Mouse (Mus musculus): ENCODE measurements around the gene Ankzf1. TPM values are rescaled to one million over a fixed set of nuclear protein-coding genes. Genes with fewer than 3 reads are reported as not detected.

The Ankzf1 gene
- total and polyA plus RNA-seq, 3 experiments, result 8.7 to 15.1 (median 11.2) TPM

DNA sequence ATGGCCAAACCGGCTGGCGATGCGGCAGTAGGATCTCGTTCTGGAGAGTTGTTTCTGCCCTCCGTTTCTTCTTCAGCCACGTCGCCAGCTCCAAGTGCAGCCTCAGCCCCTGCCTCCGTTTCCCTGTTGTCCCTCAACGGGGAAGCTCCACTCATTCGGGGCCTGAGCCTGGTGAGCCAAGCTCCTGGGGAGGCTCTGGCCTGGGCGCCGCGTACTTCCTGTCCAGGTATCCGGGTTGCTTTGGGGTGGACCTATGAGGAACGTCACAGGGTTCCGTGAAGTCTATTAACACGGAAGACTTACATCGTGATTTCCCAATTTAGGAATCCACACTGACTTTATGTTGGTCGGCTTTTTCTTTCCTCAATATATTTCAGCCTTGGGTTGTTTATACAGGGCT is 501 bp downstream of the Ankzf1 start:
- Histone ChIP-seq H3K9ac (ENCODE audit: low read depth, low read length) (peak overlapping the region; percentile 77), H3K36me3 (ENCODE audit: control insufficient read depth, insufficient read depth, low read length) (peaks cover 3% of the 10 kb centered on the region), H3K4me1 (ENCODE audit: control insufficient read depth, insufficient read depth, low read length) (peaks cover 5% of the 10 kb centered on the region), H3K79me2 (replicated peaks; ENCODE audit: control insufficient read depth, insufficient read depth, low read length) (peaks cover 3% of the 10 kb centered on the region; the same call in 1 of the 2 replicates), H3K27ac (peak overlapping the region; percentile 92), H3K4me3 (peak overlapping the region; percentile 98), H3K27me3 (ENCODE audit: control insufficient read depth, insufficient read depth, low read length) (no peaks in the 10 kb centered on the region)
- TF ChIP-seq POLR2A (IDR thresholded peaks at IDR 0.05; ENCODE audit: insufficient read depth, low read depth, low read length) (no peak; the same call in 1 of the 2 replicates), CTCF (IDR thresholded peaks at IDR 0.05) (no peak), EP300 (IDR thresholded peaks at IDR 0.05; ENCODE audit: insufficient read depth, low read depth, low read length) (no peak)
- intact Hi-C loops (cut with DNase I), result loop anchor here (1.0 to 10.0 kb wide), 5 partner anchors 18 to 242 kb away; partner anchors contain the start of genes Cnppd1, Dnpep, Glb1l and Gmppa
- peak; percentile 50 to 57 for DNase-seq
- WGBS, result under 1% methylated on average over 19 of the region's 19 CpGs

DNA sequence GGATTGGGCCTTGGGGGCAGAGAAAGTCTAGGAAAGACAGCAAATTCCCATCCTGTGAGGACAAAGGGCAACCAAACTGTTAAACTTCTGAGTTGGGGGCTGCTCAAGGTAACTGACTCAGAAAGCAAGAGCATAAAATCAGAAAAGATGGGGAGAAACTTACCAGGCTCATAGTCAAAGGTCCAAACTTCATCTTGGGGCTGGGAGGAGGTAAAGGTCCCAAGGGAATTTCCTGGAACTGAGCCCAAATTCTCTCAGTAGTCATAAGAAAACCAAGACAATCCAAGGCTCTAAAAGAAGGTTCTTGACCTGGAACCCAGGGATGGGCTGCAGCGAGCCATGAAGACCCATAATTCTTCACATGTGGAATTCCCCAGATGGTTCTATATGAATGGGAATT is 9.3 kb downstream of the Ankzf1 start:
- Histone ChIP-seq H3K27ac (no peak overlapping the region), H3K36me3 (ENCODE audit: control insufficient read depth, insufficient read depth, low read length) (no peaks in the 10 kb centered on the region), H3K4me3 (no peak overlapping the region), H3K4me1 (ENCODE audit: control insufficient read depth, insufficient read depth, low read length) (no peaks in the 10 kb centered on the region), H3K9ac (ENCODE audit: low read depth, low read length) (no peak overlapping the region), H3K79me2 (replicated peaks; ENCODE audit: control insufficient read depth, insufficient read depth, low read length) (no peaks in the 10 kb centered on the region), H3K27me3 (ENCODE audit: control insufficient read depth, insufficient read depth, low read length) (no peaks in the 10 kb centered on the region)
- WGBS, result 81% methylated on average over 1 of the region's 1 CpGs
- TF ChIP-seq EP300 (IDR thresholded peaks at IDR 0.05; ENCODE audit: insufficient read depth, low read depth, low read length) (no peak), POLR2A (IDR thresholded peaks at IDR 0.05; ENCODE audit: insufficient read depth, low read depth, low read length) (no peak), CTCF (IDR thresholded peaks at IDR 0.05) (no peak)
- intact Hi-C loops (cut with DNase I), result no loop called here
- no peak for DNase-seq

DNA sequence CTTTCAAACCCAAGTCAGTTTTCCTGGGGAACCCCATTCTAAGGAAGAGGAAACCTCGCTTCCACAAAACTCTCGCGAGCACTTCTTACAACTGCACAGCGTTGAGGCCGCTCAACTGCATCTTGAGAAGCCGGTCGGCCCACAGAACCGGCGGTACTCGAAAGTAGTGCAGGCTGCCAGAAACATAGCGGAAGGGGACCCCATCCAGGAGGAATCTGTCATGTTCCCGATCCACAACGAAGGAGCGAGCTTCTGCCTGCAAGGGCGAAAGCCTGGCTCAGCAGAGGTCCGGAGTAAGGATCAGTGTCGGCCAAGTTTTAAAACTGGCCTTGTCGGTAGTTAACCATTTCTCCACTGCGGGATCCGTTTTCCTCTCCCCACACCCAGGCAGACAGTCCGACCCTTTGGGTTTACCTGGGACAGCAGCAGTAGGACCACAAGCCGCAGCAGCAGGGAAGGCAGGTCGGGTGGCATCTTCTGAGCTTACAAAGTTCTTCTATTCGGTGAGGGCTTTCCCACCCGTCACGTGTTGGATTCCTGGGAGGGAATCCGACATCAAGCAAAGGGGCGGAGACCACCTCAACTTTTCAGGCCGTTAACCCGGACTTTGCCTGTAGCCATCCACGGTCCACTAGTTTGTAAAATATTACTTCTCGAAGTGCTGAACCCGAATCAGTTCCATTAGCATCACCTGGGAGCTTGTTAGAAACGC is 17.2 kb downstream of the Ankzf1 start:
- peaks cover 8% of the 10 kb centered on the region for H3K4me1 ChIP-seq (ENCODE audit: control insufficient read depth, insufficient read depth, low read length)
- intact Hi-C loops (cut with DNase I), result no loop called here
- peak overlapping the region; percentile 60 for H3K27ac ChIP-seq
- peaks cover 9% of the 10 kb centered on the region for H3K36me3 ChIP-seq (ENCODE audit: control insufficient read depth, insufficient read depth, low read length)
- H3K27me3 ChIP-seq (ENCODE audit: control insufficient read depth, insufficient read depth, low read length), result no peaks in the 10 kb centered on the region
- TF ChIP-seq POLR2A (IDR thresholded peaks at IDR 0.05; ENCODE audit: insufficient read depth, low read depth, low read length), result 0 out of 2 replicates have a peak, but pooled peaks have one; percentile 26
- TF ChIP-seq CTCF (IDR thresholded peaks at IDR 0.05), result no peak
- TF ChIP-seq EP300 (IDR thresholded peaks at IDR 0.05; ENCODE audit: insufficient read depth, low read depth, low read length), result no peak
- H3K4me3 ChIP-seq, result peak overlapping the region; percentile 39
- WGBS, result 16% methylated on average over 34 of the region's 34 CpGs
- peak; percentile 49 to 55 for DNase-seq
- peak overlapping the region; percentile 28 for H3K9ac ChIP-seq (ENCODE audit: low read depth, low read length)
- H3K79me2 ChIP-seq (replicated peaks; ENCODE audit: control insufficient read depth, insufficient read depth, low read length), result no peaks in the 10 kb centered on the region; the same call in 1 of the 2 replicates

DNA sequence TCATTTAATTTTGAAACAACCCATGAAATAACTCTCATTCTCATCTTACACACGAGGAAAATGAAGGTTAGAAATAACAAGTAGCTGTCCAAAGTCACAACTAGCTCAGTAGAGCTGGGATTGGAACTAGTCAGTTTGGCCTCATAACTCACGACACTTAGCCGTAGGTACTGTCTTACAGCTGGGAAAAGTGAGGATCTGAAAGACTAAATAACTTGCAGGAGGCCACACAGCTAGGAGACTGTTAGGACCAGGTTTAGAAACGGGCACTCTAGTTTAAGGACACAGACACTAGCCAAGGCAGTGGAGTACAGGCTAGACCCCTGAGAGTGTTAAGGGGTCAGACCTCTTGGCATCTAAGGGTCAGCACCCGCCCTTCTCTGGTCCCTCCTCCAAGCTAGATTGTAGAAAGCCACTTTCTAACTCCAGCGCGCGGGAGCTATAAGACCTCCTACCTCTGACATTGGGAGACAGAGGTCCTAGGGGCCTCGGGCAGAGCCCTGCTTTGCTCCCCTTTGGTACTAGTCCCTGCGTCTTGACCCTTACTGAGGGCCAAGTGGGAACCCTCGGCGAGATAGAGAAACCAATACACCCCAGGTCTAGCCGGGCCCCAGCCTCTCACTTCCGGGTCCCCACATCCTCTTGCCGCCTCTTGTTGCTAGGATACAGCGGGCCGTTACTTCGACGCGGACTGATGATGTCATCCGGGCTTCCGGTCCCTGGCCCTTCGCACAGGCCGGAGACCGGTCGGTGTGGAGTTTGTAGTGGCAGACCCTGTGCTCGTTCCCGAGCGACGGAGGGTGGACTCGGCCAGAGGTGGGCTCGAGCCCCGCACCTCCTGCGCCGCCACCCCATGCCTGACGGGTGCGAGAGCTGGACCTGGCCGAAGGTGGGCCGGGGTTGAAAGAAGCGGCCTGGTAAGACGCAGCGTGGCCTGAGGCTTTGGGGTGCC is 18.5 kb downstream of the Ankzf1 start, which contains the start of the genes Glb1l and Stk16:
TSS of gene Glb1l (minus strand) at position 678 of the 952 bp plus-strand sequence.
TSS of gene Stk16 (plus strand) at position 703 of the 952 bp plus-strand sequence.
- WGBS, result 5% methylated on average over 42 of the region's 42 CpGs
- intact Hi-C loops (cut with DNase I), result loop anchor here (2.0 kb wide), 3 partner anchors 18 to 42 kb away; partner anchors contain the start of genes Ankzf1, Atg9a and Zfand2b
- peak; percentile 96 to 97 for DNase-seq
- no peaks in the 10 kb centered on the region; the same call in 1 of the 2 replicates for H3K79me2 ChIP-seq (replicated peaks; ENCODE audit: control insufficient read depth, insufficient read depth, low read length)
- H3K27ac ChIP-seq, result peak within 1 kb of the TSS; percentile 88
- H3K4me3 ChIP-seq, result peak within 1 kb of the TSS; percentile 93
- peak; percentile 38; the same call in 1 of the 2 replicates for TF ChIP-seq EP300 (IDR thresholded peaks at IDR 0.05; ENCODE audit: insufficient read depth, low read depth, low read length)
- TF ChIP-seq POLR2A (IDR thresholded peaks at IDR 0.05; ENCODE audit: insufficient read depth, low read depth, low read length), result peak; percentile 80; the same call in 1 of the 2 replicates
- TF ChIP-seq CTCF (IDR thresholded peaks at IDR 0.05), result no peak
- peaks cover 14% of the 10 kb centered on the region for H3K36me3 ChIP-seq (ENCODE audit: control insufficient read depth, insufficient read depth, low read length)
- H3K27me3 ChIP-seq (ENCODE audit: control insufficient read depth, insufficient read depth, low read length), result no peaks in the 10 kb centered on the region
- peak within 1 kb of the TSS; percentile 92 for H3K9ac ChIP-seq (ENCODE audit: low read depth, low read length)
- peaks cover 8% of the 10 kb centered on the region for H3K4me1 ChIP-seq (ENCODE audit: control insufficient read depth, insufficient read depth, low read length)

DNA sequence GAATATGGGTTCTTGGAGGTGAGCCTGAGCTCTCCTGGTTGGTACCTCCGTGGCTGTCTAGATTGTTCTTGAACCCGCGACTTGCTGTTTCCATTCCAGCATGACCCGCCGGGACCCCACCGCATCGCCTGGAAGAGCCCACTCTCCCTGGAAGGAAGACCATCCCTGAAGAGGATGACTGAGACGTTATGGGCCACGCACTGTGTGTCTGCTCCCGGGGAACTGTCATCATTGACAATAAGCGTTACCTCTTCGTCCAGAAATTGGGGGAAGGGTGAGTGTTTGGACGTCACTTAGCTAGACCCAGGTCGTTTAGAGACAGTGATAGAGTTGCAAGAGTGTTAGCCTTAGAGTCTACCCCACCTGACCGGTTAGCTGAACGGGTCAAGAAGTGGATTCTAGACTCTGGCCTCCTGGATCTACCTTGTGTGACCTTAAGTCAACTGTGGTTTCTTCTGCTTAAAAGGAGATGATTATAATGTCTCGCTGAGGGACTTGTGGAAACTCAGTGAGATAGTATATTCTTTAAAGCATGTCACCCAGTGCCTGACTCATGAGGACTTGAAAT is 19.3 kb downstream of the Ankzf1 start:
- intact Hi-C loops (cut with DNase I), result loop anchor here (2.0 kb wide), 3 partner anchors 18 to 42 kb away; partner anchors contain the start of genes Ankzf1, Atg9a and Zfand2b

More for the DNA sequence above, 19.3 kb downstream of the Ankzf1 start:
- Histone ChIP-seq H3K4me1 (ENCODE audit: control insufficient read depth, insufficient read depth, low read length) (peaks cover 8% of the 10 kb centered on the region), H3K27ac (peak overlapping the region; percentile 88), H3K79me2 (replicated peaks; ENCODE audit: control insufficient read depth, insufficient read depth, low read length) (no peaks in the 10 kb centered on the region; the same call in 1 of the 2 replicates), H3K4me3 (peak overlapping the region; percentile 93), H3K9ac (ENCODE audit: low read depth, low read length) (peak overlapping the region; percentile 92), H3K27me3 (ENCODE audit: control insufficient read depth, insufficient read depth, low read length) (no peaks in the 10 kb centered on the region), H3K36me3 (ENCODE audit: control insufficient read depth, insufficient read depth, low read length) (peaks cover 14% of the 10 kb centered on the region)
- TF ChIP-seq POLR2A (IDR thresholded peaks at IDR 0.05; ENCODE audit: insufficient read depth, low read depth, low read length), result no peak
- TF ChIP-seq CTCF (IDR thresholded peaks at IDR 0.05), result no peak
- TF ChIP-seq EP300 (IDR thresholded peaks at IDR 0.05; ENCODE audit: insufficient read depth, low read depth, low read length), result no peak
- 9% methylated on average over 17 of the region's 17 CpGs for WGBS
- DNase-seq, result no peak

All from heart, adult 2 months (tissue).